Mouse (Mus musculus) brain, embryonic 14.5 days (tissue): ENCODE results near the gene Arx.

ENCODE experiments used
- CTCF ChIP-seq: fragments of 200-500 bp; IDR thresholded peaks from 2 replicates; pipeline ENCODE4 v1.5.1; 2012; ENCODE audit warnings: inconsistent platforms, mild to moderate bottlenecking, moderate library complexity, borderline replicate concordance; ENCODE audit not compliant: insufficient read depth, insufficient read length; ENCODE audit errors: extremely low read depth
- POLR2A ChIP-seq: fragments of 200-500 bp; IDR thresholded peaks from 2 replicates; pipeline ENCODE4 v1.6.1; 2012; ENCODE audit warnings: mild to moderate bottlenecking, inconsistent platforms, borderline replicate concordance; ENCODE audit not compliant: poor library complexity, insufficient read depth, insufficient read length, severe bottlenecking; ENCODE audit errors: extremely low read depth

DNA sequence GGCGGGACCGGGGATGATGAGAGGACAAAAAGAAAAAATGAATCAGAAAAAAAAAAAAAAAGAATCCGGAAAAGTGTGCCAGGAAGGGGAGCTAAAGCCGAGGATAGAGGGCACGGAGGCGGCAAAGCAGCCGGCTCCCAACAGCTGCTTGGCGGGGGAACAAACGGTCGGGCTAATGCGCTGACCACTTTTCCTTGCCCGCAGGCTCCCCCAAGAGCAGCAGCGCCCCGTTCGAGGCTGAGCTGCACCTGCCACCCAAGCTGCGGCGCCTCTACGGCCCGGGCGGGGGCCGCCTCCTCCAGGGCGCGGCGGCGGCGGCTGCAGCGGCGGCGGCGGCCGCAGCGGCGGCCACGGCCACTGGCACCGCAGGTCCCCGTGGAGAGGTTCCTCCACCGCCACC lies 2.1 kb downstream of the Arx start:
- TF ChIP-seq POLR2A = no peak
- no peak for TF ChIP-seq CTCF
